Mouse (Mus musculus) liver, adult 2 months (tissue): ENCODE measurements around the gene Card14. TPM values are rescaled to one million over a fixed set of nuclear protein-coding genes. Genes with fewer than 3 reads are reported as not detected.
"Not testable (repeated sequence)": the region's sequence is repeated elsewhere in the genome, so short reads cannot be mapped to it uniquely, and the experiment has no call there.

Source experiments
- DNase-seq: peaks from one replicate; pipeline ENCODE4 v3.0.0-alpha.2; 2011; ENCODE audit warnings: low read depth, low spot score; ENCODE audit errors: extremely low read depth
- H3K27ac ChIP-seq: fragments of 200-500 bp; replicated peaks from 2 replicates; pipeline ENCODE4 v1.5.1; 2012; ENCODE audit warnings: low read depth, mild to moderate bottlenecking, control low read depth, inconsistent platforms, low read length; ENCODE audit not compliant: insufficient read depth
- H3K27me3 ChIP-seq: fragments of 200-500 bp; 2 replicates; pipeline ENCODE4 v1.6.1; 2012; ENCODE audit warnings: mild to moderate bottlenecking, moderate library complexity, low read length, inconsistent platforms; ENCODE audit not compliant: control insufficient read depth, insufficient read depth
- H3K36me3 ChIP-seq: fragments of 200-500 bp; 2 replicates; pipeline ENCODE4 v1.6.1; 2012; ENCODE audit warnings: low read length, inconsistent platforms; ENCODE audit not compliant: control insufficient read depth, insufficient read depth
- H3K4me1 ChIP-seq: fragments of 200-500 bp; 2 replicates; pipeline ENCODE4 v1.6.1; 2011; ENCODE audit warnings: low read length; ENCODE audit not compliant: control insufficient read depth, insufficient read depth
- H3K4me3 ChIP-seq: fragments of 200-500 bp; 2 replicates; pipeline ENCODE4 v1.5.1; 2011; ENCODE audit warnings: low read depth, mild to moderate bottlenecking, control low read depth, low read length, moderate library complexity; ENCODE audit not compliant: insufficient read depth
- H3K79me2 ChIP-seq: fragments of 200-500 bp; 2 replicates; pipeline ENCODE4 v1.6.1; 2012; ENCODE audit warnings: inconsistent platforms, mild to moderate bottlenecking, low read length, moderate library complexity; ENCODE audit not compliant: control insufficient read depth, insufficient read depth
- H3K9ac ChIP-seq: fragments of 200-500 bp; 2 replicates; pipeline ENCODE4 v1.6.1; 2012; ENCODE audit warnings: low read depth, mild to moderate bottlenecking, control low read depth, inconsistent platforms, low read length
- CTCF ChIP-seq: fragments of 200-500 bp; IDR thresholded peaks from 2 replicates; pipeline ENCODE4 v1.5.1; 2011; ENCODE audit warnings: low read depth, low read length, control low read depth
- POLR2A ChIP-seq: fragments of 200-500 bp; IDR thresholded peaks from 2 replicates; pipeline ENCODE4 v1.6.1; 2011; ENCODE audit warnings: low read length, control low read depth; ENCODE audit not compliant: insufficient read depth; ENCODE audit errors: extremely low read depth
- WGBS: fragments of 180-500 bp; shearing (Covaris S2); methylation state at CpG from one replicate; pipeline ENCODE4 v1.1.7; 2018; 5-methylcytosine and 5-hydroxymethylcytosine counted together
- polyA plus RNA-seq: library from polyadenylated mRNA; depleted of rRNA; stranded (reverse); fragments of >200 nt; gene quantifications from 2 replicates; pipeline ENCODE4 v1.2.3, GENCODE M21; 2012
- total RNA-seq: library from RNA; depleted of rRNA; stranded (reverse); fragments of >200 nt; gene quantifications from 2 replicates; pipeline ENCODE4 v1.2.3, GENCODE M21; 2014

Card14 gene
- total and polyA plus RNA-seq, 2 experiments: 0.09 to 0.22 TPM

DNA sequence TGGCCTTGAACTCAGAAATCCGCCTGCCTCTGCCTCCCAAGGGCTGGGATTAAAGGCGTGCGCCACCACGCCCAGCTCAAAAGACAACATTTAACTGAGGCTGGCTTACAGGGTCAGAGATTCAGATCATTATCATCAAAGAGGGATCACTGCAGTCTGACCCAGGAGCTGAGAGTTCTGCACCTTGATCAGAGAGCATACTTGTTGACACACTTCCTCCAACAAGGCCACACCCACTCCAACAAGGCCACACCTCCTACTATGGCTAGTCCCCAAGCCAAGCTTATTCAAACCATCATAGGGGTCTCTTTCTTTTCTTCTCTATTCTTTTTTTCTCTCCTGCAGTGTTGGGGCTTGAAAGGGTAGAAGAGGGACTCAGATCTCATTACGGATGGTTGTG is 78.7 kb downstream of the Card14 start:
- Histone ChIP-seq H3K27ac (no peak overlapping the region), H3K36me3 (no peaks in the 10 kb centered on the region), H3K27me3 (no peaks in the 10 kb centered on the region), H3K79me2 (no peaks in the 10 kb centered on the region), H3K4me1 (peaks cover 6% of the 10 kb centered on the region), H3K4me3 (no peak overlapping the region), H3K9ac (no peak overlapping the region)
- no peak for TF ChIP-seq CTCF
- no peak for TF ChIP-seq POLR2A
- DNase-seq: peak; percentile 74
- 76% methylated on average over 5 of the region's 5 CpGs for WGBS

DNA sequence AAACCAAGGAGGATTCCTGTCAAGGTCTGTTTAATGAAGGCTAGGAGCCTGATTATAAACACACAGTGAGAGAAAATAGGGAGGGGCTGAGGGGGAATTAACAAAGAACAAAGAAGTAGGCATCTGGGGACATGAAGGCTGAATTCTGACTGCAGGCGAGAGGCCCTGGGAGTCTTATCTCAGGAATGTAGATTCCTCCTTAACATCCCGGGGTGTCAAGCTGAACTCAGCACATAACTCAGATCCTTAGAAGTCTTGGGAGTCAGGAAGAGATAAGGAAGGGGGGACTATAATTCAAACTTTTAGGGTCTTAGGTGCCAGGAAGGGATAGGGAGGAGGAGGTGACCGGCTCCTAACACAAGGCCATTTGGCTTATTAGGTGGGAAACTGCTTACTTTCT is 79.7 kb downstream of the Card14 start:
- not testable (repeated sequence) for H3K9ac ChIP-seq, DNase-seq, H3K4me3 ChIP-seq, H3K27ac ChIP-seq, H3K27me3 ChIP-seq, H3K79me2 ChIP-seq, H3K36me3 ChIP-seq
- WGBS: 69% methylated on average over 3 of the region's 3 CpGs
- peaks cover 14% of the 10 kb centered on the region for H3K4me1 ChIP-seq

DNA sequence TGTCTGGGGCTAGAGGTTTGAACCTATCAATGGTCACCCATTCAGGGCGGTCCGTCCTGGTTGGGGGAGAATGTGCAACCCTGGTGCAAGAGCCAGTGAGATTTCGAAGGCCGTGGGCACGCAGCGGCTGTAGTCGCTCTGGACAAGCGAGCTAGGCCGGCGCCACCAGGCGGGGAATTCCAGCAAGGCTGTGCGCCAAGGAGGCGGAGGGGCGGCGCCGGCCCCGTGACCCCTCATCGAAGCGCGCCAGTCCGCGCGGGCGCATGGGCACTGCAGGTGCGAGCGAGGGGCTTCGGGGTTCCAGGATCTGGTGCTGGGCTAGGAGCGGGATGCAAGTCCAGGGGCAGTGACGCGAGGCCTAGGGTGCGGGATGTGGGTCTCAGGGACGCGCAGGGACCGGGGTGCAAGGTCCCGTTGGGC is 82.3 kb downstream of the Card14 start:
- Histone ChIP-seq H3K9ac (peak overlapping the region; percentile 93), H3K27ac (peak overlapping the region; percentile 98), H3K36me3 (no peaks in the 10 kb centered on the region), H3K4me1 (peaks cover 24% of the 10 kb centered on the region), H3K4me3 (peak overlapping the region; percentile 94), H3K27me3 (no peaks in the 10 kb centered on the region), H3K79me2 (peaks cover 8% of the 10 kb centered on the region; the same call in 1 of the 2 replicates)
- TF ChIP-seq POLR2A: 0 out of 2 replicates have a peak, but pooled peaks have one; percentile 27
- peak; percentile 61 for TF ChIP-seq CTCF
- DNase-seq: peak; percentile 76
- WGBS: 1% methylated on average over 35 of the region's 35 CpGs

DNA sequence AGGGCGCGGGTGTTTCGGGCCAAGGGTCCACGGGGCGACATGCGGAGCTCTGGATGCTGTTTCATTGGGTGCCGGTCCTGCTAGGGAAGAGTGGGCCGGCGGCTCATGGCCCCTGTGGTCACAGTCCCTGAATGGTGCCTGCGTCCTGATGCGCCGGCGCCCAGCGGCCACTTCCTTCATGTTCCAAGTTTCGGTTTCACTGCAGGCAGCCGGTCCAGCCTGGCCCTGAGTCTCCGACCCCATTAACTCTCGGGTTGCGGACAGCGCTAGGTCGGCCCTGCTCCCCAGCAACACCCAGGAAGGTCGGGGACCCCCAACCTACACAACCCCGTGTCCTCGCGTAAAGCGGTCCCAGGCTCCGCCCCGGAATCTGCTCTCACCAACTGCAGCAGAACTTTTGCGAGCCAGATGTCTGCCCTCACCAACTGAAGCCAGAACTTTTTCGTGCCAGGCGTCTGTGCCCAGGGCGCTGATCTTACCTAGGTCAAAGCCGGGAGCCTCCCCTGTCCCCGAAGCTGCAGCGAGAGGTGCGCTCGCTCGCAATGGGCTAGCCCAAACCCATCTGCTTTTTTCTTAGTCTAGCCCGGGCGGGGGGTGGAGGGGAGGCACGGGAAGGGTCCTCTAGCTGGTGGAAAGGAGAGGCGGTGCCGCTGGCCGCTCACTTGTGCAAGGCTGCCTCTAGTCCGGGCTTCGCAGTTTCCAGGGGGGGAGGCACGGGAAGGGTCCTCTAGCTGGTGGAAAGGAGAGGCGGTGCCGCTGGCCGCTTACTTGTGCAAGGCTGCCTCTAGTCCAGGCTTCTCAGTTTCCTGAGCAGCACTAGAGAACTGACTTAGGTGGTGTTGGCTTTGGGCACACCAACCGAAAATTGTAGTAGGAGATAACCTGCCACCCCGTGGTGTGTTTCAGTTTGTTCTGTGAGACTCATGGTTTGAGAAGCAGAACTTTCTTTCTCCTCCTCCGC is 83.0 kb downstream of the Card14 start:
- peak overlapping the region; percentile 93 for H3K9ac ChIP-seq
- H3K79me2 ChIP-seq: peaks cover 12% of the 10 kb centered on the region; the same call in 1 of the 2 replicates
- H3K4me1 ChIP-seq: peaks cover 26% of the 10 kb centered on the region
- 2% methylated on average over 53 of the region's 53 CpGs for WGBS
- no peaks in the 10 kb centered on the region for H3K36me3 ChIP-seq
- peak; percentile 91 for DNase-seq
- peak overlapping the region; percentile 94 for H3K4me3 ChIP-seq
- peak overlapping the region; percentile 98 for H3K27ac ChIP-seq
- no peaks in the 10 kb centered on the region for H3K27me3 ChIP-seq
- TF ChIP-seq POLR2A (no peak), CTCF (no peak)

DNA sequence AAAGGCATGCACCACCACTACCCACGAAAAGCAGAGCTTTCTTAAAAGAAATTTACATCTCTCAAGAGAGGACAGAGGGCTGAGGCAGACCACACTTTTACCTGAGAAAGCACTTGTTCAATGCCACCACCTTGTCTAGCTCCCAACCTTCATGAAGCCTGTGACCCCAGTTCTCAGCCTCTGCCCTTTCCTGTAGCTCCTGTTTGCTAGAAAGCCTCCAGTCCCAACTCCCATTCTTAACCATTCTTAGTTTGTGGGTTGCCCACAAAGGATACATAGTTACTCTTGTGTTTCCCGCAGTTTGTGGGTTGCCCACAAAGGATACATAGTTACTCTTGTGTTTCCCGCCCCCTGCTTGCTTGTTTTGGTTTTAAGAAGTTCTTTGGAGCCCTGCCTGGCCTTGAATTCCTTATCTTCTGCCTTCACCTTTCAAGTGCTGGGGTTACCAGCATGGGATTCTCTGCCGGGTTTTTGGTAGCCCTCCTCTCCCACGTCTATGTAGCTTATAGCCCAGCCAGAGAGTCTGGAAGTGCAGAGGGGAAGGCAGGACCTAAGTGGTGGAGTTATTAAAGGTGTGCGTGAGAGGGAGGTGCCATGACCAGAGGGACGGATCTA is 83.9 kb downstream of the Card14 start:
- peak overlapping the region; percentile 93 for H3K9ac ChIP-seq
- no peaks in the 10 kb centered on the region for H3K36me3 ChIP-seq
- DNase-seq: peak; percentile 14
- peak overlapping the region; percentile 98 for H3K27ac ChIP-seq
- H3K27me3 ChIP-seq: no peaks in the 10 kb centered on the region
- TF ChIP-seq POLR2A (no peak), CTCF (no peak)
- 42% methylated on average over 7 of the region's 7 CpGs for WGBS
- H3K4me3 ChIP-seq: peak overlapping the region; percentile 28
- H3K4me1 ChIP-seq: peaks cover 29% of the 10 kb centered on the region
- peaks cover 15% of the 10 kb centered on the region; the same call in 1 of the 2 replicates for H3K79me2 ChIP-seq
